Mouse (Mus musculus) heart, postnatal 25 days (tissue): Measurements from ENCODE around the gene Anapc11. TPM values are rescaled to one million over a fixed set of nuclear protein-coding genes. Genes with fewer than 3 reads are reported as not detected.
"Not testable (repeated sequence)": the region's sequence is repeated elsewhere in the genome, so short reads cannot be mapped to it uniquely, and the experiment has no call there.

Experiments
- DNase-seq: peaks from one replicate; pipeline ENCODE4 v3.0.0; 2022; ENCODE audit warnings: low spot score
- intact Hi-C: fragments of 180-260 bp; cut with DNase I; formaldehyde crosslinking; loops from one replicate; pipeline ENCODE4 v1.15.1; 2025
- total RNA-seq, 2 experiments: library from RNA; stranded (reverse); gene quantifications; 2 replicates each; pipeline ENCODE4 v1.2.3; 2021

Gene Anapc11
- total RNA-seq, 2 experiments from 2014 or later = 82.6 to 90.3 TPM

- intact Hi-C loops = no loop called here
- no peak for DNase-seq
These were observed 24.5 kb upstream of the Anapc11 start for GRCm38 (mm10) chr11:120573585-120574277.

- no peak for DNase-seq
- intact Hi-C loops = no loop called here
These were observed 24.0 kb upstream of the Anapc11 start for GRCm38 (mm10) chr11:120574278-120574600.

- DNase-seq = no peak
- intact Hi-C loops = no loop called here
These were observed 23.2 kb upstream of the Anapc11 start for GRCm38 (mm10) chr11:120575046-120575445.

GRCm38 (mm10) chr11:120575940-120576339 lies 22.3 kb upstream of the Anapc11 start:
- no peak for DNase-seq
- intact Hi-C loops = loop anchor here (2.0 kb wide), 1 partner anchor 59 kb away; no protein-coding TSS in a partner anchor

- no peak for DNase-seq
- intact Hi-C loops = loop anchor here (2.0 kb wide), 1 partner anchor 60 kb away; no protein-coding TSS in a partner anchor
These were observed 21.7 kb upstream of the Anapc11 start for GRCm38 (mm10) chr11:120576365-120576981.

GRCm38 (mm10) chr11:120577211-120578023 lies 20.8 kb upstream of the Anapc11 start:
- intact Hi-C loops = loop anchor here (2.0 kb wide), 2 partner anchors 35 to 61 kb away; no protein-coding TSS in a partner anchor
- DNase-seq = no peak

GRCm38 (mm10) chr11:120578024-120578693 lies 20.1 kb upstream of the Anapc11 start:
- DNase-seq = no peak
- intact Hi-C loops = loop anchor here (2.0 kb wide), 1 partner anchor 35 kb away; no protein-coding TSS in a partner anchor

GRCm38 (mm10) chr11:120578694-120579243 lies 19.5 kb upstream of the Anapc11 start:
- DNase-seq = no peak
- intact Hi-C loops = loop anchor here (1.0 to 2.0 kb wide), 2 partner anchors 34 to 134 kb away; no protein-coding TSS in a partner anchor

- intact Hi-C loops = loop anchor here (1.0 to 2.0 kb wide), 2 partner anchors 33 to 133 kb away; no protein-coding TSS in a partner anchor
- DNase-seq = no peak
These were observed 18.7 kb upstream of the Anapc11 start for GRCm38 (mm10) chr11:120579316-120580107.

GRCm38 (mm10) chr11:120580190-120580589 lies 18.0 kb upstream of the Anapc11 start:
- DNase-seq = no peak
- intact Hi-C loops = no loop called here

GRCm38 (mm10) chr11:120580871-120581331 lies 17.3 kb upstream of the Anapc11 start:
- intact Hi-C loops = no loop called here
- no peak for DNase-seq

GRCm38 (mm10) chr11:120581490-120582267 lies 16.5 kb upstream of the Anapc11 start, which contains the start of gene Arhgdia:
Arhgdia (minus strand) TSS chr11:120581624.
- peak; percentile 79 for DNase-seq
- intact Hi-C loops = loop anchor here (2.0 kb wide), 1 partner anchor 15 kb away; no protein-coding TSS in a partner anchor

GRCm38 (mm10) chr11:120582268-120582981 lies 15.8 kb upstream of the Anapc11 start:
- no peak for DNase-seq
- intact Hi-C loops = loop anchor here (2.0 kb wide), 1 partner anchor 14 kb away; no protein-coding TSS in a partner anchor

GRCm38 (mm10) chr11:120582982-120583293 lies 15.3 kb upstream of the Anapc11 start:
- intact Hi-C loops = loop anchor here (2.0 kb wide), 1 partner anchor 14 kb away; no protein-coding TSS in a partner anchor
- DNase-seq = not testable (repeated sequence)

- intact Hi-C loops = loop anchor here (2.0 kb wide), 1 partner anchor 13 kb away; no protein-coding TSS in a partner anchor
These were observed 14.3 kb upstream of the Anapc11 start for GRCm38 (mm10) chr11:120583937-120584336.

GRCm38 (mm10) chr11:120588531-120588930 lies 9.7 kb upstream of the Anapc11 start:
- intact Hi-C loops = no loop called here
- no peak for DNase-seq

More at GRCm38 (mm10) chr11:120583937-120584336, 14.3 kb upstream of the Anapc11 start:
- DNase-seq = no peak
